Mouse (Mus musculus): ENCODE measurements around the gene Ikzf5. TPM values are rescaled to one million over a fixed set of nuclear protein-coding genes. Genes with fewer than 3 reads are reported as not detected.
"Not testable (repeated sequence)": the region's sequence is repeated elsewhere in the genome, so short reads cannot be mapped to it uniquely, and the experiment has no call there.

Ikzf5 gene
- polyA plus RNA-seq, 1 experiment from 2014 or later = 19.3 TPM

GRCm38 (mm10) chr7:131409988-131410385 lies 334 bp downstream of the Ikzf5 start:
- Histone ChIP-seq H3K36me3 (no peaks in the 10 kb centered on the region), H3K27ac (peak overlapping the region; percentile 75), H3K4me3 (replicated peaks) (peak overlapping the region; percentile 92), H3K4me1 (replicated peaks) (peaks cover 29% of the 10 kb centered on the region), H3K9me3 (no peaks in the 10 kb centered on the region), H3K4me2 (peak overlapping the region; percentile 70), H3K27me3 (no peaks in the 10 kb centered on the region), H3K9ac (replicated peaks) (peak overlapping the region; percentile 94)
- peak; percentile 20 for ATAC-seq (ENCODE audit: insufficient number of reproducible peaks, insufficient read depth, low FRiP score, low TSS enrichment, low read depth)
- under 1% methylated on average over 38 of the region's 38 CpGs for WGBS

- peak overlapping the region; percentile 75; the same call in 1 of the 2 replicates for H3K27ac ChIP-seq
These were observed 867 bp downstream of the Ikzf5 start for GRCm38 (mm10) chr7:131409321-131409987.

GRCm38 (mm10) chr7:131391761-131392160 lies 18.6 kb downstream of the Ikzf5 start:
- H3K36me3 ChIP-seq = peaks cover 57% of the 10 kb centered on the region
- ATAC-seq (ENCODE audit: insufficient number of reproducible peaks, insufficient read depth, low FRiP score, low TSS enrichment, low read depth); H3K27me3 ChIP-seq; H3K4me3 ChIP-seq (replicated peaks); H3K27ac ChIP-seq; H3K9me3 ChIP-seq; H3K4me1 ChIP-seq (replicated peaks); H3K9ac ChIP-seq (replicated peaks); H3K4me2 ChIP-seq: not testable (repeated sequence)
- 93% methylated on average over 7 of the region's 7 CpGs for WGBS

More at GRCm38 (mm10) chr7:131409321-131409987, 867 bp downstream of the Ikzf5 start:
- no peaks in the 10 kb centered on the region for H3K27me3 ChIP-seq
- H3K9me3 ChIP-seq = no peaks in the 10 kb centered on the region
- peak overlapping the region; percentile 94 for H3K9ac ChIP-seq (replicated peaks)
- H3K4me2 ChIP-seq = peak overlapping the region; percentile 70
- WGBS = 6% methylated on average over 16 of the region's 16 CpGs
- peaks cover 29% of the 10 kb centered on the region for H3K4me1 ChIP-seq (replicated peaks)
- no peak for ATAC-seq (ENCODE audit: insufficient number of reproducible peaks, insufficient read depth, low FRiP score, low TSS enrichment, low read depth)
- H3K36me3 ChIP-seq = no peaks in the 10 kb centered on the region
- peak overlapping the region; percentile 92 for H3K4me3 ChIP-seq (replicated peaks)

- Histone ChIP-seq H3K4me1 (replicated peaks) (peaks cover 10% of the 10 kb centered on the region), H3K9me3 (no peaks in the 10 kb centered on the region), H3K27me3 (no peaks in the 10 kb centered on the region), H3K4me3 (replicated peaks) (peak overlapping the region; percentile 76), H3K9ac (replicated peaks) (peak overlapping the region; percentile 96; the same call in 1 of the 2 replicates), H3K36me3 (peaks cover 7% of the 10 kb centered on the region; the same call in 1 of the 2 replicates), H3K27ac (no peak overlapping the region), H3K4me2 (peak overlapping the region; percentile 73)
- ATAC-seq (ENCODE audit: insufficient number of reproducible peaks, insufficient read depth, low FRiP score, low TSS enrichment, low read depth) = no peak
- WGBS = 71% methylated on average over 9 of the region's 9 CpGs
These were observed 38.3 kb downstream of the Ikzf5 start for GRCm38 (mm10) chr7:131371880-131372651.

- Histone ChIP-seq H3K9ac (replicated peaks) (peak overlapping the region; percentile 96), H3K27ac (peak overlapping the region; percentile 97), H3K9me3 (no peaks in the 10 kb centered on the region), H3K36me3 (peaks cover 7% of the 10 kb centered on the region; the same call in 1 of the 2 replicates), H3K4me2 (peak overlapping the region; percentile 73), H3K4me1 (replicated peaks) (peaks cover 10% of the 10 kb centered on the region), H3K27me3 (no peaks in the 10 kb centered on the region), H3K4me3 (replicated peaks) (peak overlapping the region; percentile 76)
- ATAC-seq (ENCODE audit: insufficient number of reproducible peaks, insufficient read depth, low FRiP score, low TSS enrichment, low read depth) = peak; percentile 61; the same call in 1 of the 2 replicates
- WGBS = 9% methylated on average over 9 of the region's 9 CpGs
These were observed 38.9 kb downstream of the Ikzf5 start for GRCm38 (mm10) chr7:131371470-131371860.

- Histone ChIP-seq H3K4me3 (replicated peaks) (peak within 1 kb of the TSS; percentile 76), H3K27ac (peak within 1 kb of the TSS; percentile 97), H3K4me1 (replicated peaks) (peaks cover 10% of the 10 kb centered on the region), H3K9me3 (no peaks in the 10 kb centered on the region), H3K4me2 (peak within 1 kb of the TSS; percentile 73), H3K36me3 (peaks cover 7% of the 10 kb centered on the region; the same call in 1 of the 2 replicates), H3K27me3 (no peaks in the 10 kb centered on the region), H3K9ac (replicated peaks) (peak within 1 kb of the TSS; percentile 96)
- peak; percentile 91 for ATAC-seq (ENCODE audit: insufficient number of reproducible peaks, insufficient read depth, low FRiP score, low TSS enrichment, low read depth)
- WGBS = 5% methylated on average over 47 of the region's 47 CpGs
These were observed 39.5 kb downstream of the Ikzf5 start, which contains the start of gene Pstk for GRCm38 (mm10) chr7:131370648-131371469. Gene Pstk, plus strand, starts transcription at chr7:131371141.

- WGBS = 95% methylated on average over 8 of the region's 8 CpGs
- H3K9ac ChIP-seq (replicated peaks) = no peak overlapping the region
- H3K4me3 ChIP-seq (replicated peaks) = no peak overlapping the region
- peaks cover 14% of the 10 kb centered on the region for H3K4me1 ChIP-seq (replicated peaks)
- H3K9me3 ChIP-seq = no peaks in the 10 kb centered on the region
- H3K27me3 ChIP-seq = no peaks in the 10 kb centered on the region
- H3K36me3 ChIP-seq = peaks cover 8% of the 10 kb centered on the region; the same call in 1 of the 2 replicates
- no peak overlapping the region for H3K27ac ChIP-seq
- no peak overlapping the region for H3K4me2 ChIP-seq
- ATAC-seq (ENCODE audit: insufficient number of reproducible peaks, insufficient read depth, low FRiP score, low TSS enrichment, low read depth) = no peak
These were observed 46.2 kb downstream of the Ikzf5 start for GRCm38 (mm10) chr7:131364131-131364530.

- WGBS = under 1% methylated on average over 55 of the region's 55 CpGs
- H3K4me3 ChIP-seq (replicated peaks) = peak within 1 kb of the TSS; percentile 78
- peak within 1 kb of the TSS; percentile 93 for H3K27ac ChIP-seq
- peaks cover 22% of the 10 kb centered on the region for H3K36me3 ChIP-seq
- H3K27me3 ChIP-seq = no peaks in the 10 kb centered on the region
- peak within 1 kb of the TSS; percentile 85 for H3K4me2 ChIP-seq
- ATAC-seq (ENCODE audit: insufficient number of reproducible peaks, insufficient read depth, low FRiP score, low TSS enrichment, low read depth) = peak; percentile 95
- no peaks in the 10 kb centered on the region for H3K9me3 ChIP-seq
- H3K9ac ChIP-seq (replicated peaks) = peak within 1 kb of the TSS; percentile 89
- peaks cover 14% of the 10 kb centered on the region for H3K4me1 ChIP-seq (replicated peaks)
These were observed 47.6 kb downstream of the Ikzf5 start, which contains the start of gene 2310057M21Rik for GRCm38 (mm10) chr7:131362615-131363300. Gene 2310057M21Rik, minus strand, starts transcription at chr7:131362759.

GRCm38 (mm10) chr7:131362269-131362614 lies 48.1 kb downstream of the Ikzf5 start:
- Histone ChIP-seq H3K9ac (replicated peaks) (peak overlapping the region; percentile 89), H3K9me3 (no peaks in the 10 kb centered on the region), H3K27ac (peak overlapping the region; percentile 93), H3K36me3 (peaks cover 27% of the 10 kb centered on the region), H3K27me3 (no peaks in the 10 kb centered on the region), H3K4me1 (replicated peaks) (peaks cover 14% of the 10 kb centered on the region), H3K4me3 (replicated peaks) (peak overlapping the region; percentile 78), H3K4me2 (peak overlapping the region; percentile 85)
- peak; percentile 86 for ATAC-seq (ENCODE audit: insufficient number of reproducible peaks, insufficient read depth, low FRiP score, low TSS enrichment, low read depth)
- under 1% methylated on average over 35 of the region's 35 CpGs for WGBS

- H3K4me3 ChIP-seq (replicated peaks) = no peak overlapping the region
- no peaks in the 10 kb centered on the region for H3K9me3 ChIP-seq
- peaks cover 3% of the 10 kb centered on the region for H3K4me1 ChIP-seq (replicated peaks)
- H3K4me2 ChIP-seq = no peak overlapping the region
- H3K27me3 ChIP-seq = no peaks in the 10 kb centered on the region
- no peak for ATAC-seq (ENCODE audit: insufficient number of reproducible peaks, insufficient read depth, low FRiP score, low TSS enrichment, low read depth)
- no peak overlapping the region for H3K27ac ChIP-seq
- H3K9ac ChIP-seq (replicated peaks) = no peak overlapping the region
- WGBS = 96% methylated on average over 13 of the region's 13 CpGs
- H3K36me3 ChIP-seq = peaks cover 67% of the 10 kb centered on the region
These were observed 54.2 kb downstream of the Ikzf5 start for GRCm38 (mm10) chr7:131356105-131356504.
